Mouse (Mus musculus) heart, embryonic 15.5 days (tissue): ENCODE measurements around the gene Eef1akmt3. TPM values are rescaled to one million over a fixed set of nuclear protein-coding genes. Genes with fewer than 3 reads are reported as not detected.
A peak's percentile ranks its signal among the peaks of the same experiment; 100 is the strongest.
"Not testable (repeated sequence)": the region's sequence is repeated elsewhere in the genome, so short reads cannot be mapped to it uniquely, and the experiment has no call there.

ENCODE experiments used
- ATAC-seq: fragments of 200-750 bp; cut with Nextera tagmentation; replicated peaks from 2 replicates; pipeline ENCODE4 v1.8.0; 2017; ENCODE audit warnings: low read depth, moderate TSS enrichment; ENCODE audit not compliant: insufficient number of reproducible peaks, insufficient read depth, low FRiP score
- H3K27ac ChIP-seq: fragments of 300-500 bp; sonication (generic); 2 replicates; pipeline ENCODE4 v1.5.1; 2015; ENCODE audit warnings: mild to moderate bottlenecking, inconsistent platforms
- H3K27me3 ChIP-seq: fragments of 300-500 bp; sonication (generic); 2 replicates; pipeline ENCODE4 v1.6.1; 2015; ENCODE audit warnings: inconsistent platforms
- H3K36me3 ChIP-seq: fragments of 300-500 bp; sonication (generic); 2 replicates; pipeline ENCODE4 v1.6.1; 2015; ENCODE audit warnings: mild to moderate bottlenecking, inconsistent platforms
- H3K4me1 ChIP-seq: fragments of 300-500 bp; sonication (generic); replicated peaks from 2 replicates; pipeline ENCODE4 v1.6.1; 2015; ENCODE audit warnings: inconsistent platforms
- H3K4me2 ChIP-seq: fragments of 300-500 bp; sonication (generic); 2 replicates; pipeline ENCODE4 v1.6.1; 2015; ENCODE audit warnings: inconsistent platforms, mild to moderate bottlenecking, moderate library complexity
- H3K4me3 ChIP-seq: fragments of 300-500 bp; sonication (generic); 2 replicates; pipeline ENCODE4 v1.5.1; 2015; ENCODE audit warnings: mild to moderate bottlenecking, inconsistent platforms
- H3K9ac ChIP-seq: fragments of 300-500 bp; sonication (generic); 2 replicates; pipeline ENCODE4 v1.6.1; 2015; ENCODE audit warnings: mild to moderate bottlenecking, inconsistent platforms
- H3K9me3 ChIP-seq: fragments of 300-500 bp; sonication (generic); replicated peaks from 2 replicates; pipeline ENCODE4 v1.6.1; 2016; ENCODE audit warnings: inconsistent platforms
- WGBS: fragments of 180-500 bp; shearing (Covaris S2); methylation state at CpG from one replicate; pipeline ENCODE4 v1.1.7; 2015; ENCODE audit warnings: mixed read lengths; 5-methylcytosine and 5-hydroxymethylcytosine counted together
- polyA plus RNA-seq: library from polyadenylated mRNA; unstranded; fragments of >200 nt; fragmentation: Nextera tagmentation; extraction: Ambion mirVana; gene quantifications from 2 replicates; pipeline ENCODE4 v1.2.1, GENCODE M21; 2015

The Eef1akmt3 gene
- polyA plus RNA-seq, 1 experiment from 2014 or later, result 0.42 TPM

DNA sequence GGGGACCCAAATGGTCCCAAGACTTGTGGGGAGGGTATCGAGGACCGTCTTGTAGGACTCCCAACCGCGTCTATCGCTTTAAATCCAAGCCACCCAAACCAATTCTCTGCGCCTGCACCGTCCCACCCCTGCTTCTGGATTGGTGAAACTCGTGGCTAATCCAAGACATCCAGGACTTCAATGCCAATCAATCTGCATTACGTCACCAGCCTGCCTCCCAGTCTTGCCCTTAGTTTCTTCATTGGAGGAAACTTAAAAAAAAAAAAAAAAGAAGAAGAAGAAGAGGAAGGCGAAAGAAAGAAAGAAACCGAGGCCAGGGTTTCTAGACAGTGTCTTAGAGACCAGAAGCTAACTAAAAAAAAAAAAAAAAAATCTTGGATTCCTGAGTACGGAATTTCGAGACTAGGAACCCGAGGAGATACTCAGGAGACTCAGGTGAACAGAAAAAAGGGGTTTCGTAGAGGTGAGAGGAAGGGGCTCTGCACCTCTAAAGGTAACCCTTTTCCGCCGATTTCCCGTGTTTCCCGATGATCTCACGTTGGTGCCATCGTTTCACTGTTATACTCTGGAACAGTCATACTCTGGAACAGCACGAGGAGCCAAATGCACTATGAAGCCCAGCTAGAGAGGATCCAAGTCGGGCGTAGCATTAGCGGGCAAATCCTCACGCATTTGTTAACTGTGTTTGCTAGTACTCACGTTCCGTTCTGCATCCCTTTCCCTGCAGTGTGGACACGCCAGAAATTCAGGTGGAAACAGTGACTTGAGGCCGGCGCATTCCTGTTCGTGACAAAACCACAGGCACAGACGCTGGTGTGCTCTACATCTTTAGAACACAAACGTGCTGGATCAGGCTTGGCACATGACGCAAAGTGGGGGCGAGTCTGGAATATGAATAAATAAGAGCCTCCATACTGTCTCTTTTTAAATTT, 29.1 kb upstream of the Eef1akmt3 start, which contains the start of gene Tspan31:
Tspan31 (minus strand) TSS at position 75 of the 932 bp plus-strand sequence.
- H3K9ac ChIP-seq, result peak within 1 kb of the TSS; percentile 80
- peak within 1 kb of the TSS; percentile 89 for H3K27ac ChIP-seq
- H3K36me3 ChIP-seq, result peaks cover 33% of the 10 kb centered on the region
- peaks cover 24% of the 10 kb centered on the region for H3K4me1 ChIP-seq
- peak within 1 kb of the TSS; percentile 74 for H3K4me2 ChIP-seq
- H3K4me3 ChIP-seq, result peak within 1 kb of the TSS; percentile 78
- peak; percentile 88 for ATAC-seq
- WGBS, result 1% methylated on average over 36 of the region's 36 CpGs
- H3K9me3 ChIP-seq, result no peaks in the 10 kb centered on the region
- peaks cover 7% of the 10 kb centered on the region; the same call in 1 of the 2 replicates for H3K27me3 ChIP-seq

DNA sequence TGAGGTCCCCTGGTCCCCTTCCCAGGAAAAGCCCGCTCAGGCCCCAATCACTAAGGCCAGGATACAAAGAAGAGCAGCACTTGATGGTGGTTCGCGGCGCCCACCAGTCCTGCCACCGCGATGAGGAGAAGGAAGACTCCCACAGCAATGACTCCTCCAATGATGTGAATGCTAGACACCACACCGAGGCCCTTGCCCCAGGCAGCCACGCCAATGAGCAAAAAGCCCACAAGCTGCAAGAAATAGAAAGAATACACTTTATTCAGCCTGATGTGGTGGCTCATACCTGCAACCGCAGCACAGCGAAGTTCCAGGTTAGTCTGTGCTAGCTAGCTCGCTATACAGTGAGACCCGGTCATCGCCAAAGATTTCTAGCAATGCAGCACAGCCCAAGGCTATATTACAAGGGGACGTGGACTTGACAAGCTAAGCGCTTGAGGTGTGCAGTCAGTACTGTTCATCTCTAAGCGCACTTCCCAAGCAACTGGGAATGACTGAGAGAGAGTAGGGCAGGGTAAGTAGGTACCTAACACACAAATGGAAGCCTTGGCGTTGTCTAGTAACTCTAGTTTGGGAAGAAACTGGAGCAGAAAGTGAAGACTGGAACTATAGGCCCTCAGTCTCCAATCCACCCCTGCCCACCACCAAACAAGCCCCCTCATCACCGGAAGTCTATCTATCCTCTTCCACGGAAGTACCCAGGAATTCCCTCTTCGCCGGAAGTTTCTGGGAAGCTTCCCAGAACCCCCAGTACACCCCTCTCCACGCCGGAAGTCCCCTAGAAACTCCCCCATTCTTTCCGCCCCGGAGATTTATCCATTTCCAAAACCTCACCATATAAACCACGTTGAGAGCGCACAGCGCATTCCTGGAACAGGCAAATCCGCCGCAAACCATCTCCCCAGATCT, 28.2 kb upstream of the Eef1akmt3 start:
- Histone ChIP-seq H3K27me3 (no peaks in the 10 kb centered on the region), H3K9ac (peak overlapping the region; percentile 80), H3K4me1 (peaks cover 30% of the 10 kb centered on the region), H3K9me3 (no peaks in the 10 kb centered on the region), H3K36me3 (peaks cover 38% of the 10 kb centered on the region), H3K27ac (peak overlapping the region; percentile 89), H3K4me3 (peak overlapping the region; percentile 78), H3K4me2 (peak overlapping the region; percentile 74)
- peak; percentile 20; the same call in 1 of the 2 replicates for ATAC-seq
- WGBS, result 5% methylated on average over 30 of the region's 30 CpGs

- Histone ChIP-seq H3K27ac (no peak overlapping the region), H3K9ac (peak overlapping the region; percentile 80), H3K4me1 (peaks cover 32% of the 10 kb centered on the region), H3K4me3 (peak overlapping the region; percentile 78), H3K27me3 (no peaks in the 10 kb centered on the region), H3K4me2 (peak overlapping the region; percentile 74), H3K9me3 (no peaks in the 10 kb centered on the region), H3K36me3 (peaks cover 38% of the 10 kb centered on the region)
- WGBS, result 71% methylated on average over 9 of the region's 9 CpGs
- no peak for ATAC-seq
Observed at GRCm38 (mm10) chr10:127068360-127069038, 27.2 kb upstream of the Eef1akmt3 start.

GRCm38 (mm10) chr10:127066519-127067018, 25.3 kb upstream of the Eef1akmt3 start:
- WGBS, result 88% methylated on average over 14 of the region's 14 CpGs
- no peak overlapping the region for H3K4me2 ChIP-seq
- H3K4me1 ChIP-seq, result peaks cover 36% of the 10 kb centered on the region
- H3K4me3 ChIP-seq, result no peak overlapping the region
- no peaks in the 10 kb centered on the region for H3K9me3 ChIP-seq
- no peak for ATAC-seq
- H3K27ac ChIP-seq, result no peak overlapping the region
- H3K27me3 ChIP-seq, result peaks cover 9% of the 10 kb centered on the region
- H3K9ac ChIP-seq, result no peak overlapping the region
- peaks cover 38% of the 10 kb centered on the region for H3K36me3 ChIP-seq

- H3K9me3 ChIP-seq, result no peaks in the 10 kb centered on the region
- H3K36me3 ChIP-seq, result peaks cover 38% of the 10 kb centered on the region
- H3K4me1 ChIP-seq, result peaks cover 32% of the 10 kb centered on the region
- no peak for ATAC-seq
- no peak overlapping the region for H3K9ac ChIP-seq
- H3K4me2 ChIP-seq, result no peak overlapping the region
- WGBS, result 58% methylated on average over 9 of the region's 9 CpGs
- no peak overlapping the region for H3K4me3 ChIP-seq
- peaks cover 15% of the 10 kb centered on the region for H3K27me3 ChIP-seq
- H3K27ac ChIP-seq, result peak overlapping the region; percentile 28; the same call in 1 of the 2 replicates
Observed at GRCm38 (mm10) chr10:127065981-127066380, 24.7 kb upstream of the Eef1akmt3 start.

DNA sequence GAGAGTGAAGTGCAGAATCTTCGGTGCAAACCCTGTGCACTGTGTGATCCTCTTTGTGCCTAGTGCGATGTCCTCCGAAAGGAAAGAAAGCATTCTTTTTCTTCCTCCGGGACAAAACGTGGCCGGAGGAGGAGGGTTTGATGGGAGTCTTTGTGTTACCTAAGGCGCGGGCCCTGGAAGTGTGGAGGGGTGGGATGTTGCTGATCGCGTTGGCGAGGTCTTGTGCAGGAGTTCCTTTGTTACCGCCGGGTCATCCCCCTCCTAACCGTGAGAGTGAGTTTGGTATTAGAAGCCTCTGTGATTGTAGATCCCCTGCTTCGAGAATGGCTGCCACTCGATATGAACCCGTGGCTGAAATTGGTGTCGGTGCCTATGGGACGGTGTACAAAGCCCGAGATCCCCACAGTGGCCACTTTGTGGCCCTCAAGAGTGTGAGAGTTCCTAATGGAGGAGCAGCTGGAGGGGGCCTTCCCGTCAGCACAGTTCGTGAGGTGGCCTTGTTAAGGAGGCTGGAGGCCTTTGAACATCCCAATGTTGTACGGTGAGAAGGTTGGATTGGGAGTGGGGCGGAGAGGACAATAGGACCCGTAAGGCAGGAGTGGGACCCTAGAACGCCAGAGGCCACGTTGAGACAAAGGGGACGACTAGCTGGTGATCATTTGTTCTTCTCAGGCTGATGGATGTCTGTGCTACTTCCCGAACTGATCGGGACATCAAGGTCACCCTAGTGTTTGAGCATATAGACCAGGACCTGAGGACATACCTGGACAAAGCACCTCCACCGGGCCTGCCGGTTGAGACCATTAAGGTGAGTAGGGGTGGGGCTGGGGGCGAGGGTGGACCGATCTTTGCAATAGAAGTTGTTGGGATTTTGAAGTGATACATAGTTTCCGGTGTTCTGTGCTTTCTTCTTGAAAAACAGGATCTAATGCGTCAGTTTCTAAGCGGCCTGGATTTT, 22.9 kb upstream of the Eef1akmt3 start:
- peak overlapping the region; percentile 80 for H3K4me2 ChIP-seq
- H3K9me3 ChIP-seq, result no peaks in the 10 kb centered on the region
- H3K9ac ChIP-seq, result peak overlapping the region; percentile 93
- peak overlapping the region; percentile 86 for H3K27ac ChIP-seq
- peak overlapping the region; percentile 80 for H3K4me3 ChIP-seq
- peaks cover 38% of the 10 kb centered on the region for H3K36me3 ChIP-seq
- whole genome bisulfite sequencing, result 10% methylated on average over 37 of the region's 37 CpGs
- peaks cover 32% of the 10 kb centered on the region for H3K27me3 ChIP-seq
- peaks cover 38% of the 10 kb centered on the region for H3K4me1 ChIP-seq
- no peak for ATAC-seq

- peak within 1 kb of the TSS; percentile 80 for H3K4me2 ChIP-seq
- peaks cover 34% of the 10 kb centered on the region for H3K36me3 ChIP-seq
- H3K9me3 ChIP-seq, result no peaks in the 10 kb centered on the region
- peaks cover 40% of the 10 kb centered on the region for H3K27me3 ChIP-seq
- H3K9ac ChIP-seq, result peak within 1 kb of the TSS; percentile 93
- ATAC-seq, result peak; percentile 90
- peak within 1 kb of the TSS; percentile 86 for H3K27ac ChIP-seq
- H3K4me3 ChIP-seq, result peak within 1 kb of the TSS; percentile 80
- H3K4me1 ChIP-seq, result peaks cover 38% of the 10 kb centered on the region
- WGBS, result under 1% methylated on average over 46 of the region's 46 CpGs
Observed at GRCm38 (mm10) chr10:127063239-127063872, 22.0 kb upstream of the Eef1akmt3 start, which contains the start of gene Cdk4. Gene Cdk4 (plus strand): TSS chr10:127063534.

DNA sequence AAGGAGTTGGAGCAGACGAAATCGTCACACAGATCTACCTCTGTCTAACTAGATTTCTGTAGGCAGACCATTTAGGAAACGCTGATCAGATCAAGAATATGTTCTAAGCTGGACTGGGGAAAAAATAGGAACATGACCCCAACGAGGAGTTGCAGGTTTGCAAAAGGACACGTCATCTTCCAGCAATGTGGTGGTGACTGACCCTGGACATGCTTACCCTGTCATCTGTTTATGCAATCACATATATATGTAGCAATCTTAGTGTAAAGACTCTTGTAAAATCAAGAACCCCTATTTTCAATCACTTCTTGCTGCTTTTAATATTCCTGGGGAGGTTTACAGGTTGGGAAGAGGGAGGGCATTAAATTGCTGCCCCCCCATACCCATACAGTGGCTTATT, 21.2 kb upstream of the Eef1akmt3 start:
- Histone ChIP-seq H3K4me1 (peaks cover 37% of the 10 kb centered on the region), H3K4me2 (no peak overlapping the region), H3K9ac (no peak overlapping the region), H3K27ac (0 out of 2 replicates have a peak overlapping the region, but pooled peaks have one; percentile 45), H3K36me3 (peaks cover 26% of the 10 kb centered on the region), H3K4me3 (no peak overlapping the region; the same call in 1 of the 2 replicates), H3K9me3 (no peaks in the 10 kb centered on the region), H3K27me3 (peaks cover 48% of the 10 kb centered on the region)
- 66% methylated on average over 5 of the region's 5 CpGs for WGBS
- no peak for ATAC-seq

- Histone ChIP-seq H3K27me3 (peaks cover 52% of the 10 kb centered on the region), H3K4me1 (peaks cover 37% of the 10 kb centered on the region), H3K36me3 (peaks cover 22% of the 10 kb centered on the region)
- not testable (repeated sequence) for H3K4me2 ChIP-seq, ATAC-seq, H3K4me3 ChIP-seq, H3K27ac ChIP-seq, H3K9ac ChIP-seq, H3K9me3 ChIP-seq
- 82% methylated on average over 4 of the region's 4 CpGs for WGBS
Observed at GRCm38 (mm10) chr10:127062101-127062500, 20.8 kb upstream of the Eef1akmt3 start.
